Mouse (Mus musculus): ENCODE data around the gene Arl14ep. TPM values are rescaled to one million over a fixed set of nuclear protein-coding genes. Genes with fewer than 3 reads are reported as not detected.

Arl14ep gene
- polyA plus RNA-seq, 1 experiment from 2014 or later = 10.9 TPM

GRCm38 (mm10) chr2:106929906-106930305 lies 44.3 kb downstream of the Arl14ep start:
- ATAC-seq = no peak
- Histone ChIP-seq H3K4me3 (ENCODE audit: low read depth, low read length) (no peak overlapping the region), H3K27ac (ENCODE audit: low read depth, low read length) (no peak overlapping the region), H3K9me3 (ENCODE audit: control insufficient read depth) (no peaks in the 10 kb centered on the region), H3K36me3 (ENCODE audit: control insufficient read depth, insufficient read depth) (no peaks in the 10 kb centered on the region), H3K4me2 (replicated peaks; ENCODE audit: low read depth) (no peak overlapping the region), H3K27me3 (replicated peaks; ENCODE audit: control insufficient read depth, insufficient read depth, low read length) (no peaks in the 10 kb centered on the region), H3K9ac (ENCODE audit: low read depth, low read length) (no peak overlapping the region), H3K4me1 (replicated peaks; ENCODE audit: control insufficient read depth, insufficient read depth, low read length) (no peaks in the 10 kb centered on the region)
- TF ChIP-seq CTCF (IDR thresholded peaks at IDR 0.05; ENCODE audit: low read depth) = no peak
- WGBS = 84% methylated on average over 3 of the region's 3 CpGs

Other genes with a start within 250 kb of the Arl14ep start
- not detected in 2 replicates for gene Fshb, start 85.2 kb upstream of the Arl14ep start, polyA plus RNA-seq (2015; fragmentation: Nextera tagmentation; extraction: Ambion mirVana)